Mouse (Mus musculus) limb, embryonic 14.5 days (tissue): ENCODE results near the gene Rragc. TPM values are rescaled to one million over a fixed set of nuclear protein-coding genes. Genes with fewer than 3 reads are reported as not detected.

ENCODE experiments used
- ATAC-seq: fragments of 200-750 bp; cut with Nextera tagmentation; 2 replicates; pipeline ENCODE4 v1.8.0; 2017; ENCODE audit warnings: low read depth, moderate number of reproducible peaks, moderate TSS enrichment; ENCODE audit not compliant: low FRiP score
- DNase-seq: peaks from one replicate; pipeline ENCODE4 v3.0.0-alpha.2; 2015; ENCODE audit warnings: low spot score
- H3K27ac ChIP-seq: fragments of 300-500 bp; sonication (generic); replicated peaks from 2 replicates; pipeline ENCODE4 v1.5.1; 2014; ENCODE audit warnings: low read depth, mild to moderate bottlenecking, low read length, moderate library complexity, mixed read lengths
- H3K27me3 ChIP-seq: fragments of 300-500 bp; sonication (generic); 2 replicates; pipeline ENCODE4 v1.6.1; 2014; ENCODE audit warnings: low read length, mixed read lengths; ENCODE audit not compliant: control insufficient read depth, insufficient read depth
- H3K36me3 ChIP-seq: fragments of 300-500 bp; sonication (generic); 2 replicates; pipeline ENCODE4 v1.6.1; 2014; ENCODE audit warnings: mild to moderate bottlenecking, low read length, moderate library complexity, mixed read lengths; ENCODE audit not compliant: control insufficient read depth, insufficient read depth
- H3K4me1 ChIP-seq: fragments of 300-500 bp; sonication (generic); 2 replicates; pipeline ENCODE4 v1.6.1; 2014; ENCODE audit warnings: antibody characterized with exemption, low read length, mixed read lengths; ENCODE audit not compliant: control insufficient read depth, insufficient read depth
- H3K4me2 ChIP-seq: fragments of 300-500 bp; sonication (generic); replicated peaks from 2 replicates; pipeline ENCODE4 v1.6.1; 2014; ENCODE audit warnings: low read depth, mild to moderate bottlenecking, low read length, moderate library complexity; ENCODE audit not compliant: severe bottlenecking
- H3K4me3 ChIP-seq: fragments of 300-500 bp; sonication (generic); replicated peaks from 2 replicates; pipeline ENCODE4 v1.5.1; 2014; ENCODE audit warnings: low read length
- H3K9ac ChIP-seq: fragments of 300-500 bp; sonication (generic); 2 replicates; pipeline ENCODE4 v1.6.1; 2014; ENCODE audit warnings: mild to moderate bottlenecking, low read depth, low read length, moderate library complexity; ENCODE audit not compliant: severe bottlenecking
- H3K9me3 ChIP-seq: fragments of 300-500 bp; sonication (generic); 2 replicates; pipeline ENCODE4 v1.6.1; 2016; ENCODE audit warnings: low read length; ENCODE audit not compliant: control insufficient read depth
- POLR2A ChIP-seq: fragments of 200-500 bp; IDR thresholded peaks from 2 replicates; pipeline ENCODE4 v1.8.0; 2012; ENCODE audit warnings: inconsistent platforms, mild to moderate bottlenecking, moderate library complexity, borderline replicate concordance; ENCODE audit not compliant: insufficient read depth, insufficient read length; ENCODE audit errors: extremely low read depth
- WGBS: fragments of 180-500 bp; shearing (Covaris S2); extraction: QIAGEN DNeasy Blood & Tissue Kit; methylation state at CpG from one replicate; pipeline ENCODE4 v1.1.7; 2014; 5-methylcytosine and 5-hydroxymethylcytosine counted together
- polyA plus RNA-seq, 2 experiments: library from polyadenylated mRNA; depleted of rRNA in 1 of 2; stranded (reverse) in 1 of 2; unstranded in 1 of 2; fragments of >200 nt; fragmentation: Nextera tagmentation in 1 of 2; extraction: Ambion mirVana in 1 of 2; gene quantifications; 2 replicates each; pipeline versions ENCODE4 v1.2.1 to v1.2.3; 2012 to 2014

The Rragc gene
- polyA plus RNA-seq, 2 experiments: 60.3 to 61.1 TPM

DNA sequence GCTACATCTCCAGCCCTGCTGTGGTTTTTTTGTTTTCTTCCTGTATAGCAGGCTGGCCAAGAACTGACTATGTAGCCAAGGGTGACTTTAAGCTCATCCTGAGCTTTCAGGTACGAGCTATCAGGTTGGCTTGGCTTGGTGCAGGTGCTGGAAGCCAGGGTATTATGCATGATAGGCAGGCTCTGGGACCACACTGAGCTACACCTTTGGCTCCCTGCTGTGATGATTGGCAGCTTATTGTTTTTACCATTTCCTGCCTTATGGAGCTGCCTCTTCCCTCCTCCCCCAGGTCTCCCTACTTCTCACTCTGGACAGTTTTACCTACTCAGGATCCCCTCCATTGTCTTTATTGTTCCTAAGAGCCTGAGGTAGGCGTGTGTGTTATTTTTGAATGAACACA lies 1.6 kb downstream of the Rragc start:
- Histone ChIP-seq H3K9me3 (no peaks in the 10 kb centered on the region), H3K27me3 (no peaks in the 10 kb centered on the region), H3K27ac (no peak overlapping the region), H3K36me3 (peaks cover 29% of the 10 kb centered on the region), H3K4me2 (peak overlapping the region; percentile 80), H3K9ac (peak overlapping the region; percentile 92; the same call in 1 of the 2 replicates), H3K4me3 (peak overlapping the region; percentile 98; the same call in 1 of the 2 replicates), H3K4me1 (peaks cover 13% of the 10 kb centered on the region)
- ATAC-seq (no peak), DNase-seq (no peak)
- TF ChIP-seq POLR2A: no peak
- WGBS: 83% methylated on average over 2 of the region's 2 CpGs

DNA sequence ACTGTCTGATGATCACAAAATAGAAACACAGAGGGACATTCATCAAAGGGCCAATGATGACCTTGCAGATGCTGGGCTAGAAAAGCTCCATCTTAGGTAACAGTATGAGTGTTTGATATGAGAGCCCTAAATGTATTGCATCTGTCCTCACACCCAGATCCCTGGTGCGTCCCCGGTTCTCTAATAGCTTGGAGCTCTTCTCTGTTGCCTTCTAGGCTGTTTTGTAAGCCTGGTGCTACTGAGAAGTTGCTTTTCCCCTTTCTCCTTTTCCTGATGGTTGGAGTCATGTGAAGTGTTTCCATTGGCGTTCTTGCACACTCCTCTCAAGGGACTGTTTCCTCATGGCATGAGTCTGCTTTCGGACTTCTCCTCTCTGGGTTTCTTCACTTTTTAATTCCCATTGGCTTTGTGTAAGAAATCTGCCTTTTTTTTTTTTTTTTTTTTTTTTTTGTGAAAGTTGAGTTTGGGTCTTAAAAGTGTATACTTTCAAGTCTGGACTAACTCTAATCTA lies 3.9 kb downstream of the Rragc start:
- Histone ChIP-seq H3K9ac (no peak overlapping the region), H3K9me3 (no peaks in the 10 kb centered on the region), H3K27me3 (no peaks in the 10 kb centered on the region), H3K4me1 (peaks cover 11% of the 10 kb centered on the region), H3K27ac (no peak overlapping the region), H3K4me3 (no peak overlapping the region), H3K36me3 (peaks cover 44% of the 10 kb centered on the region), H3K4me2 (no peak overlapping the region)
- ATAC-seq (no peak), DNase-seq (no peak)
- no peak for TF ChIP-seq POLR2A
- WGBS: 91% methylated on average over 4 of the region's 4 CpGs

DNA sequence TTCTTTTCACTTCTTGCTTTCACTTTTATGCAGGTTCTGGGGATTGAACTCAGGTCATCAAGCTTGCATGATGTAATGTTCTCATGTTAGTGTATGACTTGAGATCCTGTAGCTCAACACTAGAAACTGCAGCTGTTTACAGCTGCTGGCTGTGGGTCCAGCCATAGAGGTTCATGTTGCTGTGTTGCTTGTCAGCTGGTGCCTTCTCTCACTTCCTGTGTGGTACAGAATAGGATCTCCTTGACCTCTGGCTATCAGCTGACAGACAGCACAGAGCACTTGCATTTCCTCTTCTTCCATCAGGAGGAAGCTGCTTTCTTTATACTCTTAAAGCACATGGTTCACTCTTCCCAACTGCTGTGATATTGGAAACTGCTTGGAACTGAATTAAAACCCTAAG lies 10.7 kb downstream of the Rragc start:
- H3K27me3 ChIP-seq: no peaks in the 10 kb centered on the region
- H3K9ac ChIP-seq: no peak overlapping the region
- H3K27ac ChIP-seq: no peak overlapping the region
- H3K36me3 ChIP-seq: peaks cover 80% of the 10 kb centered on the region
- H3K4me3 ChIP-seq: no peak overlapping the region
- no peaks in the 10 kb centered on the region for H3K9me3 ChIP-seq
- no peak for DNase-seq
- H3K4me1 ChIP-seq: no peaks in the 10 kb centered on the region
- TF ChIP-seq POLR2A: no peak
- no peak overlapping the region for H3K4me2 ChIP-seq
- ATAC-seq: no peak

DNA sequence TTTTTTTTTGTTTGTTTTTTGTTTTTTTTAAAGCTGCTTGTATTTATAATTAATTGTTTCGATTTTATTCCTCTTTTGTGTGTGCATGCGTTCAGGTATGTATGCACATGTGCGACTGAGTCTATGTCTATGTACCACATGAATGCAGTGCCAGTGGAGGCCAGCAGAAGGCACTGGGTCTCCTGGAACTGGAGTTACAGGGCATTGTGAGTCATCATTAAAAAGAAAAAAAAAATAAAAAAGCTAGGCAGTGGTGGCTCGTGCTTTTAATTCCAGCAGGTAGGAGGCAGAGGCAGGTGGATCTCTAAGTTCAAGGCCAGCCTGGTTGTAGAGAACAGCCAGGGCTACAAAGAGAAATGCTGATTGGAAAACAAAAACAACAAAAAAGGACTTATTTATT lies 12.7 kb downstream of the Rragc start:
- Histone ChIP-seq H3K4me2 (no peak overlapping the region), H3K4me3 (no peak overlapping the region), H3K4me1 (no peaks in the 10 kb centered on the region), H3K27ac (no peak overlapping the region), H3K36me3 (peaks cover 83% of the 10 kb centered on the region), H3K27me3 (no peaks in the 10 kb centered on the region), H3K9me3 (no peaks in the 10 kb centered on the region), H3K9ac (no peak overlapping the region)
- ATAC-seq: no peak
- 93% methylated on average over 4 of the region's 4 CpGs for whole genome bisulfite sequencing
- TF ChIP-seq POLR2A: no peak
- DNase-seq: no peak

DNA sequence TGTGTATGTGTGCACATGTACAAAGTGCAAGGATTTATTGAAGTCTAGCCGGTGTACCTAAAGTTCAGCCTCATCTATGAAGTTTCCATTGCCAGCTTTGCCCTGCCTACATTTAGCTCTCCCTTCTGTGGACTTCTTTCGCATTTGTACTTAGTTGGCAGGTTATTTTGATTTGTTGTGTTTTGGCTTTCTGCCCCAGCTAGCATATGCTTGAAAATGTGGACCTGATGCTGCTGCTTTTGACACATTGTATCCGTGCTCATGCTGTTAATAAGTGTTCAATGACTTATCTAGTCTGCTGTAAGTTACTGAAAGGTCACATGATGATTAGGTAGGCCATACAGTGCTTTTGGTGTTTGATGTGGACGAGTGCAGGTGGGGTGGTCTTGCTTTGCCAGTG lies 17.1 kb downstream of the Rragc start:
- DNase-seq: no peak
- WGBS: 92% methylated on average over 4 of the region's 4 CpGs

DNA sequence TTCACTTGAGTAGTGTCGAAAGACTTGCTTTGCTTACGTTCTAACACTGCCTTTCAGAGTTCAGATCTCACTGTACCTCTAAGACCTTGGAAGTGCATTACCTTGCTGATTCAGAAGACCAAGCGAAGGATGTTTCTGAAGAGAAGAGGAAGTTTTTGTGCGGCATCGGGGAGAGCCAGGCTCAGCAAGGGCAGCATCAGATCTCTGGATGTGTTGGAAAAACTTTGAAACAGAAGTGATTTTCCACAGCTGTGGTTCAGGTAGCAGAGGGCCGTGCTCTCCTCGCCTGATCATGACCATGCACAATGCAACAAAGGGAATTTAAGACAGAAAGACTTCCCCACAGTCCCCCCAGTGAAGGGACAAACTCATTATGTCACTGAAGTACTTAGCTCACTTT lies 18.8 kb downstream of the Rragc start:
- H3K27me3 ChIP-seq: no peaks in the 10 kb centered on the region
- H3K36me3 ChIP-seq: peaks cover 57% of the 10 kb centered on the region
- no peaks in the 10 kb centered on the region for H3K9me3 ChIP-seq
- no peak overlapping the region for H3K9ac ChIP-seq
- no peaks in the 10 kb centered on the region for H3K4me1 ChIP-seq
- no peak overlapping the region for H3K4me2 ChIP-seq
- WGBS: 95% methylated on average over 7 of the region's 7 CpGs
- no peak for DNase-seq
- TF ChIP-seq POLR2A: no peak
- no peak overlapping the region for H3K27ac ChIP-seq
- no peak for ATAC-seq
- H3K4me3 ChIP-seq: no peak overlapping the region

More for the DNA sequence above, 17.1 kb downstream of the Rragc start:
- Histone ChIP-seq H3K4me2 (no peak overlapping the region), H3K9ac (no peak overlapping the region), H3K4me1 (no peaks in the 10 kb centered on the region), H3K4me3 (no peak overlapping the region), H3K27ac (no peak overlapping the region), H3K9me3 (no peaks in the 10 kb centered on the region), H3K36me3 (peaks cover 72% of the 10 kb centered on the region), H3K27me3 (no peaks in the 10 kb centered on the region)
- TF ChIP-seq POLR2A: no peak
- ATAC-seq: no peak
